Mouse (Mus musculus) MEL-GATA-1-ER (cell line): ENCODE measurements around the gene Arfip1.
"Not testable (repeated sequence)": the region's sequence is repeated elsewhere in the genome, so short reads cannot be mapped to it uniquely, and the experiment has no call there.

Experiments used
- DNase-seq: peaks from one replicate; pipeline ENCODE4 v3.0.0-alpha.2; 2012; ENCODE audit warnings: low read depth; ENCODE audit errors: extremely low read depth

The Arfip1 gene

DNA sequence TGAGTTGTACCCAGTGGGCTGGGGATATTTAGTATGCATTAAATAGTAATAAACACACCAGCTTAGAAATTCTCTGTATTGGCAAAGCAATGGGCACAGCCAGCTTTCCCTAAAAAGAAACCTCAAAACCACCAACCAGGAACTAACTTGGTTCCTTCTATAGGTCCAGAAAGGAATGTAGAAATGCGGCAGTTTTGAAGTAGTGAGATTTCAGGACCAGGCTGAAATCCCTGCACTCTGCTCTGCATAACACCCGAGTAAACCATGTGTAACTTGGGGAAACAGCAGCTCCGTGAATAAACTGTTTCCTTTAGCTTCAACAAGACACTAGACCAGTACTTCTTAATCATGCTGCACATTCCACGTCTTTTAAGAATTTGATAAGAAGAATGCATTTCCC, 1.7 kb downstream of the Arfip1 start:
- DNase-seq: no peak

GRCm38 (mm10) chr3:84570501-84570900, 11.9 kb downstream of the Arfip1 start:
- no peak for DNase-seq

DNA sequence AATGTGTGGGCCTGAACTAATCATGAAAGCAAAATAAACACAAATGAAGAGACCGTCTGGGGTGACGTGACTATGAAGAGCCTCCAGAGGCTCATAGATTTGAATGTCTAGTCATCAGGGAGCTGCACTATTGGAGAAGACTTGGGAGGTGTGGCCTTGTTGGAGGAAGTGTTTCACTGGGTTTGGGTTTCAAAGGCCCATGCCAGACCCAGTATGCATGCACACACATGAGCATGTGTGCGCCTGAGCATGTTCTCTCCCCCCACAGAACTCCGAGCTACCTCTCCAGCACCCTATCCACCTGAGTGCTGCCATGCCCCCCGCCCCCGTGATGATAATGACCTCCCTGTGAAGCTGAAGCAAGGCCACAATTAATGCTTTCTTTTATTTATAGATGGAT, 12.8 kb downstream of the Arfip1 start:
- no peak for DNase-seq

- DNase-seq: no peak
Observed at GRCm38 (mm10) chr3:84568540-84568939, 13.9 kb downstream of the Arfip1 start.

DNA sequence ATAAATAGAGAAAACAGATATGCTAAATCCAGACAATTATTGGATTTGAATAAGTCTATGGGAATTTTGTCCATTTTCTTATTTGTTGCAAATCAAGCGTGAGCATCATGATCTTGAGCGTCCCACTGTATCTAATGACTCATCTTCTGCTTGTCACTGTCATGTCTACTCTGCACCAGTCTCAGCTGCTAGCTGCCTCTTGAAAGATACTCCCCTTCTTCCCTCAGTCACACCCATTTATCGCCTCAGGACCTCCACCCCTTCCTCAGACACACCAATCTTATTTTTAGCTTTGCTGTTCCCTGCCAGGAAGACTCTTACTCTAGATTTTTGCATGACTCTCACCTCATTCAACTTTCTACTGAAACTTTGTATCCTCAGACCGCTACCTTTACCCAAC, 19.0 kb downstream of the Arfip1 start:
- no peak for DNase-seq

- not testable (repeated sequence) for DNase-seq
Observed at GRCm38 (mm10) chr3:84562911-84563310, 19.5 kb downstream of the Arfip1 start.

GRCm38 (mm10) chr3:84558301-84558700, 24.1 kb downstream of the Arfip1 start:
- no peak for DNase-seq

GRCm38 (mm10) chr3:84555780-84556179, 26.6 kb downstream of the Arfip1 start:
- no peak for DNase-seq

- DNase-seq: no peak
Observed at GRCm38 (mm10) chr3:84547177-84547576, 35.2 kb downstream of the Arfip1 start.

DNA sequence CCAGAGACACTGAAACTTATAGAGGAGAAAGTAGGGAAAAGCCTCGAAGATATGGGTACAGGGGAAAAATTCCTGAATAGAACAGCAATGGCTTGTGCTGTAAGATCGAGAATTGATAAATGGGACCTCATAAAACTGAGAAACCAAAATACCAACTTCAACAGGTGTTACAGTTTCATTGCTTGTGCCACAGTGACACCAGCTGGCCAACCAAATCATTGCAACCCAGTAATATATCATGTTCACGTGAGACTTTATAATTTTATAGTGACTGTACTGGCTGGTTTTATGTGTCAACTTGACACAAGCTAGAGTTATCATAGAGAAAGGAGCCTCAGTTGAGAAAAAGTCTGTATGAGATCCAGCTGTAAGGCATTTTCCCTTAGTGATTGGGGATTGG, 40.0 kb downstream of the Arfip1 start:
- peak; percentile 49 for DNase-seq

- DNase-seq: no peak
Observed at GRCm38 (mm10) chr3:84541881-84542280, 40.5 kb downstream of the Arfip1 start.

- DNase-seq: peak; percentile 45
Observed at GRCm38 (mm10) chr3:84540640-84541039, 41.8 kb downstream of the Arfip1 start.

GRCm38 (mm10) chr3:84536987-84537386, 45.4 kb downstream of the Arfip1 start:
- DNase-seq: no peak

GRCm38 (mm10) chr3:84533227-84533626, 49.2 kb downstream of the Arfip1 start:
- no peak for DNase-seq

- DNase-seq: no peak
Observed at GRCm38 (mm10) chr3:84529021-84529420, 53.4 kb downstream of the Arfip1 start.

DNA sequence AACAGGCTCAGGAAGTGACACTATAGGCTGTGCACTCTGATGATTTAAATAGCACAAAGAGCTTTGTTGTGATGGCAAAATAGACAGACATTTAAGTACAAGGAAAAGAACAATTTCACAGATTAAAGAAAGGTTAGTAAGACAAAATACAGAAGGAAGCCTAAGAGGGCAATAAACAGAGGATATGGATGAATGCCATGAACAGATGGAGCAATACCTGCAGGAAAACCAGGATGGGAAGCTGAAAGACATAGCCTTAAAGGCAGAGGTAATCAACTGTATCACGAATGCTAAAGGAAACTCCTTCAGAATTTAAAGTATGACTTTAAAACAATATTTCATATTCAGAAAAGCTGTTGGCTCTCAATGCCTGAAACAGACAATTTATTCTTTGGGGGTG, 57.5 kb downstream of the Arfip1 start:
- DNase-seq: no peak

DNA sequence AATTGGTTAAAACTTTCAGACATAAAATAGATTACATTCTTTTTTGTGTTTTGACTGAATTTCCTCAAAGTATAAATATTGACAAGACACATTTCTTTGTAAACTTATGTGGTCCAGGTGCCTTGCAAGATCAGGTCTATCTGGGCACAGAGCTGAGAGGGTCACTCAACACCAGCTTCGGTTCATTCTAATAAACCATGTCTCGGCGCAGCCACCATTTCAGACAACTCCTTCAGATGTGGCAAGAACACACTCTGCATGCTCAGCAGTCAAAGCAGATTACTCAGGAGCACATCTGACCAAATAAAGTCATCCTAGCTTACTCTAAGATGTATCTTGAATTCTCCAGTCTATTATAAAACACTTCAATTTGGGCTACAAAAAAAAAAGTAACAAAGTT, 66.3 kb downstream of the Arfip1 start:
- no peak for DNase-seq

DNA sequence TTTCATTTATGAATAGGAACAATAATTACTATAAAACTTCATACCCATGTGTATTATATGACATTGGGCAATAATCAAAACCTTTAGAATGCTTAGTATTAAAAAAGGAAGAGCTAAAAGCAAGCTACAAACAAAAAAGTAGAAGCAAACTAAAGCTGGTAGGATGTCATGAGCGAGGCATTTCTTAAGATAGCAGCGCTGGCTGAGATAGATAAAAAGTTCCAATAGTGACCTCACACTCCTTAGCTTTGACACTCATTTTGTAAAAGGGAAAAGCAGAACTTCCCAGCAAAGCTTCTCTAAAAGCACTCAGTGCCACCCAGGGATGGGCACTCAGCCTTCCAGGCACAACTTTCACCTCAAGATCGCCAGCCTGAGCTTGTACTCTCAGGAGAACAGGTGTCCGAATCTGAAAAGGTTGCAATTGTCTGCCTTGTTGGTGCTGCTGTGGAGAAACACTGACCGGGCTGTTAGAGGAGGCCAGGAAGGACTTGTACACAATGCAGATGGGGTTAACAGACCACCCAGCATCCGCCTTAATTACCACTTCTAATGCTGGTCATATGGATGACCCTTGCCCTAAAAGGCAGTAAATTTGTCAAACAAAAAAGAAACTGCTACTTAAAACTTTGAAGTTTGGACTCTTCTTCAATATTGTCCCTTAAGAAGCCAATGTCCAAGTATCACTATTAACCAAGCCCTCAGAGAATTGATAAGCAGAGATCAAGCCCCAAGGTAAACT, 69.5 kb downstream of the Arfip1 start:
- DNase-seq: peak; percentile 85

DNA sequence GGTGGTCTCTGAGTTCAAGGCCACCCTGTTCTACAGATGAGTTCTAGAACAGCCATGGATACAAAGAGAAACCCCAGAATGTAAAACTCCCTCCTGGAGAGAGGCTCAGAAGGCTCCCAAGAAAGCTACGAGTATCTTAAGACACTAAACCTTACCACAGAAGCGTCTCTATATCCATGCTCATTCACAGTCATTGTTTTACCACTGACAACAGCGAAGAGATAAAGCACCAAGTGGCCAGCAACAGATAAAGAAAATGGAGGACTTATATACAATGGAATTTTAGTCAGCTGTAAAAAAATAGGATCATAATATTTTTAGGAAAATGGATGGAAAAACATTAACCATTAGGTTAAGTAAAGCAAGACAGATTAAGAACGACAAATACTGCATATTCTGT, 77.2 kb downstream of the Arfip1 start:
- DNase-seq: no peak

GRCm38 (mm10) chr3:84504291-84504690, 78.1 kb downstream of the Arfip1 start:
- DNase-seq: peak; percentile 84

GRCm38 (mm10) chr3:84502101-84502500, 80.3 kb downstream of the Arfip1 start:
- DNase-seq: no peak

DNA sequence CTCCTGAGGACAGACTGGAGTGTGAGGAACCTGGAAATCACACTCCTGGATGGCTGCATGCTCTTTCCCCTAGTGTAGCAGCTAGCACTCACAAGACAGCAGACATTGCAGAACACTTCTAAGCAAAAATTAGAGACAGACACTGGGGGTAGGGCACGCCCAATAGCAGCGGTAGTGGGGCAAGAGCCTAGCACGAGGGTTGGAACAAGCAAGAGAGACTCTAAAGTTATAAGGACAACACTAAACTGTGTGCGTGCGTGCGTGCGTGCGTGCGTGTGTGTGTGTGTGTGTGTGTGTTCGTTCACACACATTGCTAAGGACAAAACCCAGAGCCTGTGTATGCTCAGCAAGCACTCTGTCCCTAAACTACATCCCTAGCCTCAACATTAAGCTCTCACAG, 81.9 kb downstream of the Arfip1 start:
- no peak for DNase-seq

DNA sequence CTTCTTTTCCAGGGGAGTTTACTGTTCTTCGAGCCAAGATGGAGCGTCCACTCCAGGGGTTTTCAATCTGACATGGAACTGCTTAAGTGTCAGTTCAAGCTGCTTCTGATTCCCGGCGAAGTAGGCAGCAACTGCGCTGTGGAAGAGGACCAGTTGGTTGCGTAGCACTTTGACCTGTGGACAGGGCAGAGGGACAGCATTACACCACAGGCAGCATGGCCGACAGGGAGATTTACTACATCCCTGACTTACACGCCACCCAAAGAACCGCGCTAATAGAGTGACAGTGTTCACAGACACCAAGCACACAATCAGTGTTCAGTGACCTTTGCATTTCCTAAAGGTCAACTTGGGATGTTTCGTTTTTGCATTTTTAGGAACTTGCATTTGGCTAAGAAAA, 84.7 kb downstream of the Arfip1 start:
- no peak for DNase-seq

GRCm38 (mm10) chr3:84492657-84493056, 89.8 kb downstream of the Arfip1 start:
- no peak for DNase-seq
